Mouse (Mus musculus) hindbrain, embryonic 11.5 days (tissue): ENCODE data around the gene Ceacam9. TPM values are rescaled to one million over a fixed set of nuclear protein-coding genes. Genes with fewer than 3 reads are reported as not detected.
"Not testable (repeated sequence)": the region's sequence is repeated elsewhere in the genome, so short reads cannot be mapped to it uniquely, and the experiment has no call there.

ENCODE experiments used
- ATAC-seq: fragments of 200-750 bp; cut with Nextera tagmentation; 2 replicates; pipeline ENCODE4 v1.8.0; 2017; ENCODE audit warnings: mild to moderate bottlenecking, moderate TSS enrichment, moderate library complexity; ENCODE audit not compliant: low FRiP score
- DNase-seq: peaks from one replicate; pipeline ENCODE4 v3.0.0-alpha.2; 2015; ENCODE audit warnings: low spot score
- H3K27ac ChIP-seq: fragments of 300-500 bp; sonication (generic); 2 replicates; pipeline ENCODE4 v1.5.1; 2014; ENCODE audit warnings: mild to moderate bottlenecking, low read depth, low read length
- H3K27me3 ChIP-seq: fragments of 300-500 bp; sonication (generic); 2 replicates; pipeline ENCODE4 v1.6.1; 2014; ENCODE audit warnings: mild to moderate bottlenecking, low read length, moderate library complexity, mixed read lengths; ENCODE audit not compliant: control insufficient read depth, insufficient read depth
- H3K36me3 ChIP-seq: fragments of 300-500 bp; sonication (generic); 2 replicates; pipeline ENCODE4 v1.6.1; 2014; ENCODE audit warnings: mild to moderate bottlenecking, low read length, moderate library complexity, mixed read lengths; ENCODE audit not compliant: control insufficient read depth, insufficient read depth
- H3K4me1 ChIP-seq: fragments of 300-500 bp; sonication (generic); replicated peaks from 2 replicates; pipeline ENCODE4 v1.6.1; 2014; ENCODE audit warnings: low read length, mixed read lengths; ENCODE audit not compliant: control insufficient read depth, insufficient read depth
- H3K4me2 ChIP-seq: fragments of 300-500 bp; sonication (generic); replicated peaks from 2 replicates; pipeline ENCODE4 v1.6.1; 2014; ENCODE audit warnings: mild to moderate bottlenecking, low read depth, low read length
- H3K4me3 ChIP-seq: fragments of 300-500 bp; sonication (generic); 2 replicates; pipeline ENCODE4 v1.5.1; 2014; ENCODE audit warnings: low read depth, low read length
- H3K9ac ChIP-seq: fragments of 300-500 bp; sonication (generic); 2 replicates; pipeline ENCODE4 v1.6.1; 2014; ENCODE audit warnings: low read depth, low read length
- H3K9me3 ChIP-seq: fragments of 300-500 bp; sonication (generic); 2 replicates; pipeline ENCODE4 v1.6.1; 2016; ENCODE audit warnings: low read length; ENCODE audit not compliant: control insufficient read depth
- WGBS: fragments of 180-500 bp; shearing (Covaris S2); extraction: QIAGEN DNeasy Blood & Tissue Kit; methylation state at CpG from one replicate; pipeline ENCODE4 v1.1.7; 2014; 5-methylcytosine and 5-hydroxymethylcytosine counted together
- polyA plus RNA-seq: library from polyadenylated mRNA; unstranded; fragments of >200 nt; fragmentation: Nextera tagmentation; extraction: Ambion mirVana; gene quantifications from 2 replicates; pipeline ENCODE4 v1.2.1, GENCODE M21; 2014

Ceacam9 gene
- polyA plus RNA-seq, 1 experiment from 2014 or later = not detected

DNA sequence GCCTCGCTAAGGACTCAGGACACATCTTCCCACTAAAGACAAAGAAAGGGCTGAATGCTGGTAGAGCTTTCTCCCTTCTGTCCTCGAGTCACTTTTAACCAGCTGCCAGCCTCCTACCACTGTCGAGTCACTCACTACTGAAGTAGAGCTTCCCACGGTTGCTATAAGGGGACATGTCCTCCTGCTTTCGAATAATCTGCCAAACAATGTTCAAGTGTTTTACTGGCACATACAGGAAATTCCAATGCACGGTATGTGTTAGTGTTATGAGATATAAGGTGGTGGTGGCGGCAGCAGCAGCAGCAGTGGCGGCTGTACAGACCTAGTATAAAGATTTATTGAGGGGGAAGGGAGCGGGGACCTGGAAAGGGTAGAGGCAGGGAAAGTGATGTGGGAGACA, 15.3 kb upstream of the Ceacam9 start:
- H3K9ac ChIP-seq = no peak overlapping the region
- no peaks in the 10 kb centered on the region for H3K27me3 ChIP-seq
- WGBS = 63% methylated on average over 9 of the region's 9 CpGs
- H3K4me3 ChIP-seq = no peak overlapping the region
- no peaks in the 10 kb centered on the region for H3K36me3 ChIP-seq
- DNase-seq (no peak), ATAC-seq (no peak)
- H3K27ac ChIP-seq = no peak overlapping the region
- H3K4me2 ChIP-seq = no peak overlapping the region
- no peaks in the 10 kb centered on the region for H3K4me1 ChIP-seq
- no peaks in the 10 kb centered on the region for H3K9me3 ChIP-seq

DNA sequence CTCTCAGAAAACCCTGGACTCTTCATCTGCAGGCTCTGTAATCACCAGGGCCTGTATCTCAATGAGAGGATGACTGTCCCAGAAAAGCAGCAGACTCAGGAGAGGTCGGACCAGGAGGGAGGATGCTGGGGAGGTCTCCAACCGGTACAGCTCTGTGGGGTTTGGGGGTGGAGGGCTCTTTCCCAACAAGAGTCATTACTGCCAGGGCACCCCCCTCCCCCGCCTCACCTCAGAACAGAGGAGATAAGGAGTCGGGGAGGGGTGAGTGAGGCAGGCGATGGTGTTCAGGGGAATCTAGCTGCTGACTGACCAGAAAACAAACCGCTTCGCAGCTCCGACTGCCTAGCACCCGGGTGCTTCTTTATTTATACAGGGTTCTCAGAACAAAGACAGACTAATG, 13.5 kb upstream of the Ceacam9 start:
- DNase-seq (no peak), ATAC-seq (no peak)
- no peak overlapping the region for H3K9ac ChIP-seq
- H3K4me3 ChIP-seq = no peak overlapping the region
- no peak overlapping the region for H3K4me2 ChIP-seq
- H3K36me3 ChIP-seq = no peaks in the 10 kb centered on the region
- H3K27me3 ChIP-seq = no peaks in the 10 kb centered on the region
- no peaks in the 10 kb centered on the region for H3K4me1 ChIP-seq
- no peaks in the 10 kb centered on the region for H3K9me3 ChIP-seq
- no peak overlapping the region for H3K27ac ChIP-seq
- 29% methylated on average over 9 of the region's 9 CpGs for WGBS

- DNase-seq (peak; percentile 15), ATAC-seq (no peak)
- H3K27me3 ChIP-seq = no peaks in the 10 kb centered on the region
- 74% methylated on average over 5 of the region's 5 CpGs for WGBS
- H3K4me3 ChIP-seq = no peak overlapping the region
- H3K4me2 ChIP-seq = no peak overlapping the region
- H3K4me1 ChIP-seq = no peaks in the 10 kb centered on the region
- H3K36me3 ChIP-seq = no peaks in the 10 kb centered on the region
- H3K9me3 ChIP-seq = no peaks in the 10 kb centered on the region
- no peak overlapping the region for H3K27ac ChIP-seq
- no peak overlapping the region for H3K9ac ChIP-seq
These were observed 11.1 kb upstream of the Ceacam9 start for GRCm38 (mm10) chr7:16710604-16711003.

DNA sequence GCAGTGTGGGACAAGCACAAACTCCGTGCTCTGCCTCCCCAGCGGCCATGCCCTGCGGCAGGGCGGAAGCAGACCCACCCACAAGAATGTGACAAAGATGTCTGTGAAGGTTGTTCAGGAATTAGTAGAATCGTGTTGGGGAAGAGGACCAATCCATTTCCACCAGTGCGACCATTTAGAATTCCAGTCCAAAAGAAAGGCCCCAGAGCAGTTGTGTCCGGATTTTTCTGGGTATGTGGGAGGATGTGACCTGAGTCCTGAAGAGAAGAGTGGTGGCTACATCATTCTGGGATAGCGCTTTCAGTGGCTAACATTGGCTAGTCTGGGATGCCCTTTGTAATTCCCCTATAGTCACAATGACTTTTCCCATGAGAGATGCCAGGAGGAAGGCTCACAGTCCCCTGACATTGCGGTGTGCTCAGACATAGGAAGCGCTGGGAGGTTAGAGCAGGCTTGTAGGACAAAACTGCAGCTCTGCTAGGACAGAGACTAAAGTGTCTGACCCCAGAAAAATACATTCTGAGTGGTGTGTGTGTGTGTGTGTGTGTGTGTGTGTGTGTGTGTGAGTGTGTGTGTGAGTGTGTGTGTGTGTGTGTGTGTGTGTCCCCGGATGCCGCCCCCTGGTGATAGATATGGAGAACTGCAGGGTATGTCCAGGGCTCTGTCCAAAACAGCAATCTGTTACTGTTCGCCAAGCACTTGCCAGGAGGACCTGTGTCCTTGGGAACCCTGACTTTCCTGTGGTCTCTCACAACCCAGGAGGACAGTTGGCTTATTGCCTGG, 8.9 kb upstream of the Ceacam9 start:
- H3K36me3 ChIP-seq = no peaks in the 10 kb centered on the region
- H3K4me2 ChIP-seq = no peak overlapping the region
- H3K4me3 ChIP-seq = no peak overlapping the region
- DNase-seq (no peak), ATAC-seq (no peak)
- 84% methylated on average over 13 of the region's 13 CpGs for WGBS
- no peaks in the 10 kb centered on the region for H3K9me3 ChIP-seq
- no peaks in the 10 kb centered on the region for H3K4me1 ChIP-seq
- H3K27me3 ChIP-seq = no peaks in the 10 kb centered on the region
- no peak overlapping the region for H3K9ac ChIP-seq
- H3K27ac ChIP-seq = no peak overlapping the region

DNA sequence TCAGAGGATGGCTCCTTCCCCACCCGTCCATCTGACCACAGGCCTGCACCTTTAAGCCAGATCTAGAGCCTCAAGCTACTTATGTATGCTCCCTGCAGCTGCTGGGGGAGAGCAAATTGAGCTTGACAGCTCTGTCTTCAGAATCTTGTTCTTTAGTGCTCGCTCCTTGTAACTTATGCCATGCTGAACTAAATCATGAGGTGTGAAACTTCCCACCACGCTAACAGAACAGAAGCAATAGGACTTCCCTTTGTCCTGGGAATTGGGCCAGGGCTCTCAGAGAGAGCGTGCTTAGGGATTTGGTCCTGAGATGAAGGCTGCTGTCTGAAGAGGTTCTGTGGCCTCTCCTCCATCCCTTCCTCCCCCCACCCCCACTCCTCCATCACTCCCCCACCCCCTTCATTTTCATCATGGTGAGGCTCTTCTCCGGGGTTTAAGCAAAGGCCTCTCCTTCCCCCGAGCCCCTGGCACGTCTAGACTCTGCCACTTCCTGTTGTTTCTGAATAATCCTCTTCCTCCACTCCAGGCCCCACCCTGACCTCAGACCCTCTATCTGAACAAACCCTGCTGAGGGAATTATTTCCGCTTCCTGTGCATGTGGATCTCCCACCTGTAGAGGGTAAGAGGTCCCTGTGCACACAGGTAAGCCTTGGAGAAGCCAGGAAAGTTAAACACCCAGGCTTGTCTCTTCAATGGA, 5.1 kb upstream of the Ceacam9 start:
- not testable (repeated sequence) for H3K9me3 ChIP-seq, H3K9ac ChIP-seq
- 47% methylated on average over 7 of the region's 8 CpGs for WGBS

GRCm38 (mm10) chr7:16722490-16722889, 761 bp downstream of the Ceacam9 start:
- not testable (repeated sequence) for H3K9ac ChIP-seq, H3K4me3 ChIP-seq, H3K36me3 ChIP-seq, ATAC-seq, H3K4me2 ChIP-seq, H3K9me3 ChIP-seq, H3K27ac ChIP-seq, DNase-seq, H3K4me1 ChIP-seq, H3K27me3 ChIP-seq
- 50% methylated on average over 3 of the region's 3 CpGs for WGBS

More for the DNA sequence above, 5.1 kb upstream of the Ceacam9 start:
- ATAC-seq, H3K27ac ChIP-seq, H3K4me3 ChIP-seq, H3K27me3 ChIP-seq, H3K4me1 ChIP-seq, H3K4me2 ChIP-seq, H3K36me3 ChIP-seq, DNase-seq: not testable (repeated sequence)

DNA sequence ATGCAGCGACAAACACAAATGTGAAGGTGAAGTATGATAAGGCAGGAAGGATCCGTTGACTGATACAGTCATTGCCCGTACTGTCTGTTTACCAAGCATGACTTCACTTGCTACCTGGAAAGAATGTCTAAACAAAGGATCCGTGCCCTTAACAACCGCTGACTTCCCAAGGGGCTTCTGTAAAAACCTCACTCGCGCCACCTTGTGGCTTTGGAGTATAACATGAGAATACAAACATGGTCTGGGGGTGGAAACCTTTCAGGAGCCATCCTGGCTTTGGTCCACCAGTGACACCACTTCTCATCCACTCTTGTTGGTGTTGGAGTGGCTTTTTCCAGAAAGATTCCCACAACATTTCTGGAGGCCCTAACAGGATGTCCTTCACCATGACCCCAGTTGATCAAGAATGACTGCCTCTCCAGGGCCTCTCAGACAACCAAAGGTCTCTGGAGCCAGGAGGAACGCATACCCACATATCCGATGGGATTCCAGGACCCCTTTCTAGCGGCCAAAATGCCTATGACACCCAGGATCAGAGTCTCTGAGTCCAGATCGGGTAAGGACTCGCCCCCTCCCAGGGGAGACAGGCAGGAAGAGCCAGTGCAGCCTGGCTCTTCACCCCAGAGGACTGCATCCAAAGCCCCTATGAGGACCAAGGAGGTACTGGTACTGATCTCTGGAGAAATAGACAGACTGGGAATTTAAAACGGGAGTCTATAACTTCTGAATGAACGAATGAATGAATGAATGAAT, 7.0 kb downstream of the Ceacam9 start:
- H3K4me2 ChIP-seq = no peak overlapping the region
- H3K4me3 ChIP-seq = no peak overlapping the region
- DNase-seq (peak; percentile 92), ATAC-seq (peak; percentile 69; the same call in 1 of the 2 replicates)
- H3K4me1 ChIP-seq = no peaks in the 10 kb centered on the region
- no peak overlapping the region for H3K9ac ChIP-seq
- H3K27me3 ChIP-seq = no peaks in the 10 kb centered on the region
- no peak overlapping the region for H3K27ac ChIP-seq
- WGBS = 30% methylated on average over 14 of the region's 14 CpGs
- H3K36me3 ChIP-seq = no peaks in the 10 kb centered on the region
- H3K9me3 ChIP-seq = no peaks in the 10 kb centered on the region

GRCm38 (mm10) chr7:16729563-16729962, 7.8 kb downstream of the Ceacam9 start:
- 15% methylated on average over 7 of the region's 7 CpGs for whole genome bisulfite sequencing
- peak; percentile 53 for DNase-seq
- H3K27me3 ChIP-seq, H3K4me2 ChIP-seq, H3K9ac ChIP-seq, H3K36me3 ChIP-seq, H3K4me3 ChIP-seq, H3K4me1 ChIP-seq, H3K9me3 ChIP-seq, H3K27ac ChIP-seq: not testable (repeated sequence)
- 0 out of 2 replicates have a peak, but pooled peaks have one; percentile 42 for ATAC-seq
